Mouse (Mus musculus): ENCODE data around the gene Ehbp1. TPM values are rescaled to one million over a fixed set of nuclear protein-coding genes. Genes with fewer than 3 reads are reported as not detected.

Gene Ehbp1
- total RNA-seq, 2 experiments from 2014 or later, result 36.8 to 44.8 TPM

DNA sequence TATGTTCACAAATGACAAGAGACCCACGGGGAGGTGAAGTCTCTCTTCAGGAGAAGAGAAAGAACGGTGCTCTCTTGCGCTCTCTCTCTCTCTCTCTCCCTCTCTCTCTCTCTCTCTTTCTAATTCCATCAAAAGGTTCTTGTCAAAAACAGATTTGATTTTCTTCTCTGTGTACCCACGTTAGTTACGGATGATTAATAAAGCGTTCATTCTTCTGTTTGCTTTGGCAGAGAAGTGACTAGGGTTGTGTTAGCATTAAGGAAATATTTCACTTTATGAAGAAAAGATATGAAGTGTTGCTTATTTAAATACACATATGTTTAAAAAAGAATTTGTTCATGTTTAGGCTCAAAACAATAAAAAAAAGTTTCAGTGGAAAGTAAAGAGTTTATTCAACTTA is 143.7 kb downstream of the Ehbp1 start:
- no peak for DNase-seq (ENCODE audit: low spot score in 2 of 2)

DNA sequence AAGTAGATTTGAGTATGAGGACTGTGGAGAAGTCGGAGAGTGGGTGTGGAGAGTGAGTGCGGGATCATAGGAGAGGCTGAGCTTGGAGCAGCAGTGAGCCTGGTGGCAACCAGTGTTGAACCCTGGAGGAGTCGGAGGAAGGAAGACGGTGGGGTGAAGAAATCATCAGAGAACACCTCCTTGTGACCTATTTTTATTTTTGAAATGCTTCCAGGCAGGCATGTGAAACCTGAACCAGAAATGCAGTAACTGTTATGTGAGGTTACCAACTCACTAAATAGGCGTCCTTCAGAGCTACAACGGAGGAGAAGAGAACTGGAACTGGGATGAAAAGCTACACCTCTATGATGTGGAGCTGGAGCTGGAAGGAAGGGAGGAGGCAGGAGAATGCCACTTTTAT is 144.2 kb downstream of the Ehbp1 start:
- no peak for DNase-seq (ENCODE audit: low spot score in 2 of 2)

DNA sequence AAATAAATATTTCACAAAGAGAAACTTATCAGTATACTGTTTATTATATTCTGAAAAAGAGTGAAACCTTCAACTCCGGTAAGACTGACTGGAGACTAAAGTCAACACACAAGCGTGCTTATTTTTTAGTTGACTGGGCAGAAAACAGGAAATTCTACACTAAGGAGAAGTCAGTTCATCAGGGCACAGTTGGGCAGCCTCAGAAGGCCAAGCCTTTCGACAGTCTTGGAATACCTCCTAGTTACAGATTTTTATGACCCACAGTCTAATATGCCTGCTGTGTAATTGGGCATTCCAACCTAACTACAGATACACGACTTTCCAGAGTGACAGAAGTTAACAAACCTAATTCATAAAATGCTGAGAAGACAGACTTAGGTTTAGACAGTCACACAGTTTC is 145.3 kb downstream of the Ehbp1 start:
- no peak for DNase-seq (ENCODE audit: low spot score in 2 of 2)

DNA sequence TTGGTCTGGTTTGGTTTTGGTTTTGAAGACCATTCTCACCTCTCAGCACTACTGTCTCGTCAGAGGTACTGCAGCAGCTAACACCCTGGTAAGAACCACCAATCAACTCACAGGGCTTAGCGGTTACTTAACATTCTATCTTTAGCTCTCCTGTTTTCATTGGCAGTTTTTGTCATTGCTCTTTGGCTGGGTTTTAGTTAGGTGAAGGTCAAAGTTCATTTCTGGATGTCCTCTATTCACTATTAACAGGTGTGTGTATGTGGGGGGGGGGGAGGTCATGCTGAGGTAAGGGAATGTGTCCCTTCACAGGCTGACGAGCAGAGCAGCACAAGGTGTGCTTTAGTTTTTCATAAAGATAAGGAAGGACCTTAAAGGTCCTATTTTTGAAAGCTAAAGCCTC is 147.5 kb downstream of the Ehbp1 start:
- no peak for DNase-seq (ENCODE audit: low spot score in 2 of 2)

DNA sequence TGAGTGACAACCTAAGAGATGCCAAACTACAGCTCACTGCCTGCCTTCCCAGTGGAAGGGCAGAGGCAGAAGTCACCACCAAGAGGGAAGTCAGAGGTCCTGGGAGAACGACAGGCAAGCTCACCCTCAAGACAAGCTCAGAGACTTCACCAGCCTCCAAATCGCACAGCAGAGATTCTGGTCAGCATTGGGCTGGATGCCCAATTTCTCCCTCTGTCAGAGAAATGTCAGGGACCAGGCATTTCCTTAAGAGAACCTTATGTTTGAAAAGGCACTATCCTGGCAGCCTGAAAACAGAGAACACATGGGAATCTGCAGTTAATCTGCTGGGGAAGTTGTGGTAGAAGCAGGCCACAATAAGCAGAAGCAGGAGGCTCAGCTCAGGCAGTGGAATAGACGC is 151.5 kb downstream of the Ehbp1 start:
- no peak for DNase-seq (ENCODE audit: low spot score in 2 of 2)

DNA sequence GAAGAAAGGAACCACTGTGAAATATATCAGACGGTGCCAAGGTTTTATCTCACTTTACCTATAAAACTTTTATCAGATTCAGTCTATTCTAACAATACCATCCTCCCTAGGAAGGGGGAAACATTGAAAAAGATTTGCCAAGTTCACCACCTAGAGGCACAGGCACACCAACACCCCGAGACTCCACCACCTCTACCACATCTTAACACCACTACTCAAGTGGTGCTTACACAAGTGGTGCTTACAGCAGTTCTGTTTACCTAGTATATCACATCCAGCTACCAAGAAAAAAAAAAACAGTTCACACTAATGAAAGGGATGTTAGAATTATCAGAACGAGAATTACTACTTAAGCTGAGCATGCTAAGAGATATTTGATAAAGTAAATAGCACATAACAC is 152.1 kb downstream of the Ehbp1 start:
- no peak for DNase-seq (ENCODE audit: low spot score in 2 of 2)

DNA sequence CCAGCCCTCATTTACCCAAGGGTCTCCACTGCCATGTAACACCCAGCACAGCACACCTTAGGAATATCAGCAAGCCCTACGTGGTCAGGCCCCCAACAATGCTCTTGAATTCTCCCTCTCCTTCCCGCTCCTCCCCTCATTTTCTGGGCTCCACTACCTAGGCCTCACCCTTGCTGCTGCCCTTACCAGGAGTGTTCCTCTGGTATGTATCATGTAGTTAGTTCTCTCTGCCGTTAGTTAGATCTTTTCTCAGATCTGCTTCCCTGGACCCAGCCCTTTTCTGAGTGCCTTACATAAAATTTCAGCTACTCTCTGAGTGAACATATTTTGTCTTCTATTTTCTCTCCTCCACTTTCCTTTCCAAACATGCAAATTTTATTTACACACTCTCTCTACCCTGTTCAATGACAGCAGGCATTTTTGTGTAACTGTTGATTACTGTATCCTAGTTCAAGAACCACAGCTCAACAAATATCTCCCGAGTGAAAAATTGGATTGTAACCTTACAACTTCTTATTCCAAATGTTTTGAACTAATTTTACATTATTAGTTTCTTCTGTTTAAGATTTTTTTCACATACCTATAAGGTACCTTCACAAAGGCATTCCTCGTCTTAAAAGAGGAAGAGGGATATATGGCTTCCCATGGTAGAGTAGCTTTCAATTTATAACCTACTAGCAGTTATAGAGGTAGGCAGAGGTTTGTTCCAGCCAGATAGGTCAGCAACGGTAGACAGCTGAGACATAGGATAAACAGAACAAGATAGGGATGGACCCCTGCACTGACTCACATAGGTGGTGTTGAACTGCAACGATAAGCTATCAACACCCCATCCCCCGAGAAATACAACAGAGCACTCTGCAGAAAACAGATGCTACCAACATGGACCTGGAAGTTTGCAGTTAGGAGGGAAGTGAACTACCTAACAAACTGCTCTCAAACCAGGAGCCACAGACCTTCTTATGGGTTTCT is 160.3 kb downstream of the Ehbp1 start:
- DNase-seq (ENCODE audit: low spot score in 2 of 2), result no peak

DNA sequence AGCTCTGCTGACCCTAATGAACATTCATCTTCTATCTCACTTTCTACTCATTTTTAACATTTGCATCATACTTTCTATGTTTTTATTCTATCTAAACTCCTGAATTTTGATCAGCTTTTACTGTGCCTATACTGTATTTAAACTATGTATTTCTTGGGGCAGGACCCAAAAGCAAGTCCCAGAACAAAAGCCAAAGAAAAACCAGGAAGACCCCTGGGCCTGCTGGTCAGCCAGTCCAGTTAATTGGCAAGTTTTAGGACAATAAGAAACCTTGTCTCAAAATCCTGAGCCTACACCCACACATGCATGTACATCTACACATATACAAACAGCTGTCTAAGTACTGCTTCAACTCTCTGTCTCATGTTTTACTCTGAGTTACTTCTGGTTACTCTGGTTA is 161.9 kb downstream of the Ehbp1 start:
- no peak for DNase-seq (ENCODE audit: low spot score in 2 of 2)

DNA sequence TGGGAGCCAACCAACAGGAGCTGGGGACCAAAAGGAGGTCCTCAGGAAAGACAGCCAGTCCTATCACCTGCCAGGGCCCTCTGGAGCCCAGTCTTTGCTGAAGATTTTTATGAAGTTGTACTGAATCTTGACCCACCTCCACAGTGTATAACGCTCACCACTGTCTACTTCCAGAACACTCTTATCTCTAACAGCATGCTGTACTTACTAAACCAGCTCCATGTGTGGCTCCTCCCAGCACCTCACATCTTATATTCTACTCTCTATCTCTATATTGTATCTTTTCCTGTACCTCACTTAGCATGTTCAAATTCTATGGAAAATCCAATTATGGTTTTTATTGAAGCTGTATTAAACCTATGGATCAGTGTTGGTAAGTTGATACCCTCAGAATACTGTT is 163.5 kb downstream of the Ehbp1 start:
- no peak for DNase-seq (ENCODE audit: low spot score in 2 of 2)

DNA sequence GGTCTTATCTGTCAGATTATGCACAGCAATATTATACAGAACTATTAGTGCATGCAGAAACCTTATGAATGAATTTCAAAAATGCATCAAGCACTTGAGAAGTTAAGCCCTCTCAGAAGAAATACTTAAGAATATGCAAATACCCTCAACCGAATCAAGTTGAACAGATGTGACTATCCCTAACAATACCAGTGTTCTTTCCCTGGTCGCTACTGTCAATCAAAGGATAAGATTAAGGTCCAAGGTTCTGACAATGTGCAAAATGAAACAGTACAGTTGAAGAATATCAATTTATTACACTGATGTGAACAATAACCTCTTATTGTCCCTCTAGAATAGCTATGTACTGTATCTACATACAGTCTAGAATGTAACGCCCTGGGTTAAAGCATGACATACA is 167.8 kb downstream of the Ehbp1 start:
- no peak for DNase-seq (ENCODE audit: low spot score in 2 of 2)

DNA sequence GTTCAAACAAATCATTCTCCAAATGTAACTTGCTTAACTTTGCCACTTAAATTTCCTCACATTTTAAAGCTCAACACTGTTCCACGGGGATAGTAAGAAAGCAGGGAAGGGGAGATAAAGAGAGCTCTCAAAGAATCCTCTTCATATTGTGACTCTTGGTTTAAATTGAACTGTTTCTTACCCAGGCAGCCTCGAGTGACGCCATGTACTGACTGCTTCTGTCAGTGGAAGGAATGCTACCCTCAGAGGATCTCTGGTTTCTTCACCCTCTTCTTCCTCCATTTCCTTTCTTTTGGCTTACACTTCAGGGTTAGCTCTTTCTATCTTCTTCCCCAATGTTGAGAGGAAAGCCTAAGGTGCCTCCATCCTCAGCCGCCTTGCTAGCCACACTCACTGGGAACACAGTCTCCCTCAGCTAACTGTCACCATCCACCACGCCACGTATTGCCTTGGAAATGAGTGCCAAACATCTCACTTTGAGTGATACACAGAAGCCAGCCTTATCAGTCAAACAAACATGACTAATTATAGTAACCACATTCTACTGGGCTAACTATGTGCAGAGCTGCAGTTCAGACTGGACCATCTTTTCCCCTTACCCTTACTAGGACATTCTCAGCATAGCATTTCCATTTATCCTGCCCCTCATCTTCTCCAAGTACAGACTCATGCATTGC is 171.0 kb downstream of the Ehbp1 start:
- DNase-seq (ENCODE audit: low spot score in 2 of 2), result no peak

DNA sequence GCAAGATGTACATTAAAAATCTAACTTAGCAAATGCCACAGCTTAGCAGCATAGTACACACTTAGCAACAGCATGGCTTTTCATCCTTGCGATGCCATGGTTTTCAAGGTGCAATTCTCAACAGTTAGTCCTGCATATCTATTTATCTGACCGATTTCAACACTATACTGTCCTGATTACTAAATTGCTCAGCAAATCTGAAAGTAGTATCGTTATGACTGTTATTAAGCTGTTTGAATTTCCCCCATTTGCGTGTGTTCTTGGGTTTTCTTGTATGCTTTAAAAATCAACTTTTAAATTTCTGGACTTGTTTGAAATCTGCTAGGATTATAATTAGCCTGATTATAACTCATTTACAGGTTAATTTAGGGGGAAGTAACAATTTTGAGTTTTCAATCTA is 184.2 kb downstream of the Ehbp1 start:
- no peak for DNase-seq (ENCODE audit: low spot score in 2 of 2)

DNA sequence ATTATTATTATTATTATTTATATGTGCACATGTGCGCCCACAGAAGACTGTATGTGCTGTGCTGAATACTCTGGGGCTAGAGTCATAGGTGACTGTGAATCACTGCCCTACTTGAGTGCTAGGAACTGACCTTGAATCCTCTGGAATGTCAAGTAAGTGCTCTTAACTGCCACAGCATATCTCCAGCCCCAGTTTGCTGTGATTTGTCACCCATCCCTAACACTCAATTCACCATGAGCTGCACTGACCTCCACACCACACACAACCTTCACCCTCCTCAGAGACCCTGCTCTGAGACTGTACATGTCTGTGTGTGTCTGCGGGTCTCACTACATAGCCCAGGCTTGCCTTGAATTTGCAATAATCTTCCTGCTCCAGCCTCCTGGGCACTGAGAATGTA is 185.9 kb downstream of the Ehbp1 start:
- no peak for DNase-seq (ENCODE audit: low spot score in 2 of 2)

DNA sequence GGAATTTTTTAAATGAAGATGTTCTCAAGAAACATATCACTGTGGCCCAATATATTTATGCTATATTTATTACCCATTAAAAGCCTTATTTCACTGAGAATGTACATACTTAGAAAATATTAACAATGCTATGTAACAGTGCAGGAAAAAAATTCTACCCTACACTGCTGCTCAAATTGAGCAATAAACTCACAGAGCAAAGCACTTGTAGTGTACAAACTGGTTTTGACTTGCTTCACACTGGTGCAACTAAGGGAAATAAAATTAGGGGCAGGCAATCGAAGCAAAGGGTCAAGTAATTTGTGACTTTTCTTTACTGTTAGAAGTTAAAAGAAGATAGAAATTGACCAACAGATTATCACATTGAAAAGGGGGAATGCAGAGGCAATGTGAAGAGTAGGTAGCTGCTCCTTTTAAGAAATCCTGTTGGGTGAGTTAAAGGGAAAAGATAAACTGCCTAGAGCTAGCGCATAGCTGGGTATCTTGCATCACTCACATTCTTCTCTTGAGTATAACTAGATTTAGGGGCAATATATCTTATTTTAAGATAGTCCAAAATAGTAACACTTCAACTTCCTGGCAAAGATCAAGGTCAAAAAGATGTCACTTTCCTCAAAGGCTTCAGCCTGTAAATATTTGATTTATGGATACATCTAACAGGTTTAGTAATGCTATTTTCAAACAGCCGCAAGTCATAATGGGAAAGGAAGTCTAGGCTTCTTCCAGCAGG is 186.6 kb downstream of the Ehbp1 start:
- DNase-seq (ENCODE audit: low spot score in 2 of 2), result no peak

DNA sequence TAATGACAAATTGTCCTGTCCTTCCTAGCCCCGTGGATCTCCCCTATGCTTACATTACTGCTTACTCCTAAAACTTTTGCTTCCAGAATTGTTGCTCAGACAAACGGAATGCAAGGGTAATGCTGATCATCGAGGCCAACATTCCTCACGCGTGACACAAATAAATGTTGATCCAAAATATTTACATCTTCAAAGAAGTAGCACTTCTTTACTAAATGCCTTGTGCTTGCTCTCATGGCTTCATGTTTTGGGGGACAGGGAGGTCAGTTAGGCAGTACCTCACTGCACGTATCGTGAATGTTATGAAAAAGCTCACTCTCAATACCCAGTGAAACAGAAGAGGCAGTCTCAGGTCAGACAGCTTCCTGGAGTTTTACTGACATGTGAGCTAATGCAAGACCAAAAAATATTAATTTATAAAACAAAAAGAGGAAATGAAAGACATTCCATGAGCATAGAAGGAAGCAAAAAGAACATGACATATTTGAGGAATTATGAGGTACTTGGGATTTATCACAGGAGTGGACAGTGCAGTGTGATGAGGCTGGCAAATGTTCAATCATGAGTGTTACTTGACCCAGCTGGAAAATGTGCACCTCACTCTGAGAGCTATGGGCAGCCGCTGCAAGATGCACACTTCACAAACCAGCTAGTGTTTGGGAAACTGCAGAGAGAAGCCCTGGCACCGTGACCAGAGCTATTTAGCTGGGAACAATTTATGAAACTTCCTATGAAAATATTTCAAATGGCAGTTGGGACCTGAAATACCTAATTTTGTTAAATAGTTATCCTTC is 187.4 kb downstream of the Ehbp1 start:
- DNase-seq (ENCODE audit: low spot score in 2 of 2), result peak in 1 of 2 experiments; percentile 29

DNA sequence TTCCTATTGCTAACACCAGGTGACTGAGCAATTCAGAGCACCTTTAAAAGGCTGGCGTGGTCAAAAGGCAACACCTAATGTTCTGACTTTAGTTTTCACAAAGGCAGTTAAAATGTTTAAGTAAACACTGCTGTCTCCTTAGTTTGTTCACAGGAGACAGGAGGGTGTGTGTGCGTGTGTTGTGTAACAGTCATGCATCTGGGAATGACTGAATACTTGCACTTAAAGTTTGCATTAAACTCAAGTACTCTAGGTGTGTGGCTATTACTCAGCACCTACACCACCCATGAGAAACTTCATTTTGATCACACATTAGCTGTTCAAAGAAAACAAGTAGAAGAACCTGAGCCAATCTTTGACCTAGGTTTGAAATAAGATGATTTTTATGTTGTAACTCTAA is 201.4 kb downstream of the Ehbp1 start:
- DNase-seq (ENCODE audit: low spot score in 2 of 2), result no peak

DNA sequence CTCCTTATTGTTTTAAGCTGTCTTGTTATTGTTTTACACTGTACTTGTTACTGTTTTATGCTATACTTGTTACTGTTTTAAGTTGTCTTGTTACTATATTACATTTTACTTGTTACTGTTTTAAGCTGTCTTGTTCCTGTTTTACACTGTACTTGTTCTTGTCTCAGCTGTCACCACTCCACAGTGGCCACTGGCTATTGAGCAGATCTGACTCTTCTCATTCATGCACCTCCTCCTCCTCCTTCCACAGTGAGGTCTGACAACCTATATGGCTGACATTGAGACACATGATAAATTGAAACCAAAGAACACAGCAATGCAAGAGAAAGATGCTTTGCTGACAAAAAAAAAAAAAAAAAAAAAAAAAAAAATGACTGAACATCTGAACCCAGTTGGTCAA is 203.6 kb downstream of the Ehbp1 start:
- no peak for DNase-seq (ENCODE audit: low spot score in 2 of 2)

DNA sequence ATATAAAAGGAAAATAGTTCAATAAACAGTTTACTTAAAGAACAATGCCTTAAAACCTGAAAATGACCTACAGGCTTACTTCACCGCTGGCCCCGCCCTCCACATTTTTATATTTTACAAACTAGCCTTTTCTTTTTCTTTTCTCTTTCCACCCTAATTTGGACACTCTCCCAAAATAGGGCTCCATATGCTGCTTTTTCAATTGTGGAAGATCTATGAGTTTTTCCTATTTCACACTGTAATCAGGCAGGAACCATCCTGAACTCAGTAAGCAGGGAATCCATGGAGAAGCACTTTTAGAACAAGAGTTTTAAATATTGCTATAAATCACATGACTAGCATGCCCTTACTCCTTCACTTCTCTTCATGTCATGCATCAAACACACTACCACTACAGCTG is 216.9 kb downstream of the Ehbp1 start:
- no peak for DNase-seq (ENCODE audit: low spot score in 2 of 2)

DNA sequence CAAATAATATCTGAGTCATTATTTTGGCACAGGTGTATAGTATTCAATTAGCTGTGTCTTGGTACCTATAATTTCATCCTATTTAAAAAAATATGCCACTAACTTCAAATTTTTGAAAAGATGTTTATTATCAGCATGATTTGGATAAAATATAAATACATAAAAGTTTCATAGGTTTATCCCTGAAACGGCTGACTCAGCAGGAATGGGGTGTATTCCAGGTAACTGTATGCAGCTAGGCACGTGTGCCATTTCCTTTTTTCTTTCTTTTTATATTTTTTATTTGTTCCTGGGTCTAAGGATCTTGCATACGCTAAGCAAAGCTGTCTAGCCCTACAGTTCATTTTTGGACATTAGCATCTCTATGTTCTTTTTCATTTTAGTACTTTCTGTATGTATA is 223.2 kb downstream of the Ehbp1 start:
- no peak for DNase-seq (ENCODE audit: low spot score in 2 of 2)

DNA sequence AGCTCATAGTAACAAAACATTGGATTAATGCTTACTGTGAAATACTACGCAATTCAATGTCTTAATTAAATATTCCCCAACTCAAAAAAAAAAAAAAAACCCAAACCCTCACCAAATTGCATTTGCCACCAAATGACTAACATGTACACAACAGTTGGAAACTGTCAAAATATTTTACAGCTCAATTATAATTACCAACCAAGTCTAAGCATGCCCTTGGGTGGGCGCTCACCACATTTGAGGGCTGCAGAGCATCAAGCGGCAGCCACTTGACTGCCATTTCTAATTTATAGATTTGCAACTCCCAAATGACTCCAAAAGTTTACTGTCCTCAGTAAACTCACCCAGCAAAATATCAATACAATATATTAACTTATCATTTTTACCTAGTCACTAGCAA is 229.9 kb downstream of the Ehbp1 start:
- no peak for DNase-seq (ENCODE audit: low spot score in 2 of 2)

DNA sequence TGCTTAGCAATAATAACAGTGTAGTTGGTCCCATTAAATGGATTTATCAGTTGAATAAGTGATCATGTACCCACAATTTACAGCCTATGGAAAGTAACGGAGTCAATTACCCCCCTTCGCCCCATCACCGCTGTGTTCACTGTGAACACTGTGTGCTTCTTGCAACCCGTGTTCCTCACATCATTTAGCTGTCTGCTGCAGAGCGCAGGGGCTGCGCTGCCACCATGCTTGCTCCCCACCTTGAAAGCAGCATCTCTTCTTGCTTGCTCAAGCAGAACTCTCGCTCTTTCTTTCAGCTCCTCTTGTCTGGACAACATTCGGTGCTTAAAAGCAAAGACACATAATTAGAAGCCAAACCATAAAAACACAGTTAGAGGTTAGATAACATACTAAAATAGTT is 252.7 kb downstream of the Ehbp1 start:
- no peak for DNase-seq (ENCODE audit: low spot score in 2 of 2)

Measured in gastrocnemius, postnatal 4 days (tissue).